Mouse (Mus musculus) left cerebral cortex, postnatal 4 days (tissue): ENCODE data around the gene Pcdh17. TPM values are rescaled to one million over a fixed set of nuclear protein-coding genes. Genes with fewer than 3 reads are reported as not detected.

Experiments used
- DNase-seq: peaks from one replicate; pipeline ENCODE4 v3.0.0-alpha.2; 2022
- intact Hi-C: fragments of 180-260 bp; cut with DNase I; formaldehyde crosslinking; loops from one replicate; pipeline ENCODE4 v1.15.1; 2025
- total RNA-seq, 2 experiments: library from RNA; stranded (reverse); gene quantifications; 2 replicates each; pipeline ENCODE4 v1.2.3; 2021

Gene Pcdh17
- total RNA-seq, 2 experiments from 2014 or later, result 57.5 to 61.8 TPM

GRCm38 (mm10) chr14:84476906-84477305, 33.5 kb downstream of the Pcdh17 start:
- DNase-seq, result no peak
- intact Hi-C loops, result no loop called here

GRCm38 (mm10) chr14:84477411-84477810, 34.0 kb downstream of the Pcdh17 start:
- intact Hi-C loops, result no loop called here
- DNase-seq, result peak; percentile 17

- DNase-seq, result no peak
- intact Hi-C loops, result no loop called here
These were observed 37.2 kb downstream of the Pcdh17 start for GRCm38 (mm10) chr14:84480546-84480945.

GRCm38 (mm10) chr14:84484350-84484749, 41.0 kb downstream of the Pcdh17 start:
- intact Hi-C loops, result no loop called here
- no peak for DNase-seq

GRCm38 (mm10) chr14:84511010-84511409, 67.6 kb downstream of the Pcdh17 start:
- DNase-seq, result no peak
- intact Hi-C loops, result no loop called here

GRCm38 (mm10) chr14:84532397-84532796, 89.0 kb downstream of the Pcdh17 start:
- intact Hi-C loops, result no loop called here
- DNase-seq, result no peak

GRCm38 (mm10) chr14:84535264-84535663, 91.9 kb downstream of the Pcdh17 start:
- DNase-seq, result no peak
- intact Hi-C loops, result no loop called here

- no peak for DNase-seq
- intact Hi-C loops, result no loop called here
These were observed 98.5 kb downstream of the Pcdh17 start for GRCm38 (mm10) chr14:84541838-84542237.

GRCm38 (mm10) chr14:84545968-84546367, 102.6 kb downstream of the Pcdh17 start:
- no peak for DNase-seq
- intact Hi-C loops, result no loop called here

GRCm38 (mm10) chr14:84547513-84548194, 104.3 kb downstream of the Pcdh17 start:
- intact Hi-C loops, result no loop called here
- DNase-seq, result peak; percentile 80

GRCm38 (mm10) chr14:84551546-84551945, 108.2 kb downstream of the Pcdh17 start:
- intact Hi-C loops, result no loop called here
- no peak for DNase-seq

GRCm38 (mm10) chr14:84571071-84571470, 127.7 kb downstream of the Pcdh17 start:
- no peak for DNase-seq
- intact Hi-C loops, result no loop called here
